Mouse (Mus musculus): ENCODE measurements around the gene Cxcl13.

Cxcl13 gene

GRCm38 (mm10) chr5:95991339-95992292, 34.9 kb downstream of the Cxcl13 start:
- no peak for DNase-seq

GRCm38 (mm10) chr5:95997276-95997675, 40.5 kb downstream of the Cxcl13 start:
- DNase-seq = no peak

- no peak for DNase-seq
These were observed 46.6 kb downstream of the Cxcl13 start for GRCm38 (mm10) chr5:96003348-96003747.

GRCm38 (mm10) chr5:96008274-96008842, 51.6 kb downstream of the Cxcl13 start:
- DNase-seq = no peak

- DNase-seq = no peak
These were observed 52.3 kb downstream of the Cxcl13 start for GRCm38 (mm10) chr5:96009076-96009475.
